Mouse (Mus musculus): ENCODE measurements around the gene Cgnl1. TPM values are rescaled to one million over a fixed set of nuclear protein-coding genes. Genes with fewer than 3 reads are reported as not detected.

The Cgnl1 gene
- polyA plus RNA-seq, 1 experiment from 2014 or later = 2.3 TPM

GRCm38 (mm10) chr9:71676988-71677688, 94.3 kb downstream of the Cgnl1 start:
- Histone ChIP-seq H3K4me1 (ENCODE audit: control insufficient read depth, insufficient read depth, low read length) (no peaks in the 10 kb centered on the region), H3K9ac (ENCODE audit: low read length) (no peak overlapping the region), H3K36me3 (ENCODE audit: control insufficient read depth, insufficient read depth, low read length) (no peaks in the 10 kb centered on the region), H3K27me3 (replicated peaks; ENCODE audit: control insufficient read depth, insufficient read depth, low read length) (no peaks in the 10 kb centered on the region), H3K27ac (ENCODE audit: low read depth, low read length) (no peak overlapping the region), H3K4me3 (ENCODE audit: low read depth, low read length) (no peak overlapping the region), H3K4me2 (ENCODE audit: low read length) (no peak overlapping the region), H3K9me3 (replicated peaks; ENCODE audit: control insufficient read depth, low read length) (no peaks in the 10 kb centered on the region)
- ATAC-seq (no peak), DNase-seq (ENCODE audit: low spot score) (no peak)
- 95% methylated on average over 5 of the region's 5 CpGs for WGBS

GRCm38 (mm10) chr9:71675799-71676414, 95.5 kb downstream of the Cgnl1 start:
- Histone ChIP-seq H3K27ac (ENCODE audit: low read depth, low read length) (no peak overlapping the region), H3K4me3 (ENCODE audit: low read depth, low read length) (no peak overlapping the region), H3K36me3 (ENCODE audit: control insufficient read depth, insufficient read depth, low read length) (no peaks in the 10 kb centered on the region), H3K27me3 (replicated peaks; ENCODE audit: control insufficient read depth, insufficient read depth, low read length) (no peaks in the 10 kb centered on the region), H3K9ac (ENCODE audit: low read length) (no peak overlapping the region), H3K4me1 (ENCODE audit: control insufficient read depth, insufficient read depth, low read length) (no peaks in the 10 kb centered on the region), H3K9me3 (replicated peaks; ENCODE audit: control insufficient read depth, low read length) (no peaks in the 10 kb centered on the region), H3K4me2 (ENCODE audit: low read length) (no peak overlapping the region)
- WGBS = 49% methylated on average over 3 of the region's 3 CpGs
- ATAC-seq = no peak; the same call in 1 of the 2 replicates
- DNase-seq (ENCODE audit: low spot score) = peak; percentile 42

- WGBS = 98% methylated on average over 2 of the region's 2 CpGs
- H3K27me3 ChIP-seq (replicated peaks; ENCODE audit: control insufficient read depth, insufficient read depth, low read length) = no peaks in the 10 kb centered on the region
- H3K9me3 ChIP-seq (replicated peaks; ENCODE audit: control insufficient read depth, low read length) = no peaks in the 10 kb centered on the region
- no peak overlapping the region for H3K9ac ChIP-seq (ENCODE audit: low read length)
- no peak for ATAC-seq
- no peaks in the 10 kb centered on the region for H3K4me1 ChIP-seq (ENCODE audit: control insufficient read depth, insufficient read depth, low read length)
- no peak overlapping the region for H3K27ac ChIP-seq (ENCODE audit: low read depth, low read length)
- no peak overlapping the region for H3K4me2 ChIP-seq (ENCODE audit: low read length)
- no peak for DNase-seq (ENCODE audit: low spot score)
- H3K36me3 ChIP-seq (ENCODE audit: control insufficient read depth, insufficient read depth, low read length) = no peaks in the 10 kb centered on the region
- no peak overlapping the region for H3K4me3 ChIP-seq (ENCODE audit: low read depth, low read length)
Measured at GRCm38 (mm10) chr9:71675216-71675615, 96.2 kb downstream of the Cgnl1 start.

- ATAC-seq = no peak
- no peak overlapping the region for H3K4me2 ChIP-seq (ENCODE audit: low read length)
- no peak overlapping the region for H3K9ac ChIP-seq (ENCODE audit: low read length)
- H3K9me3 ChIP-seq (replicated peaks; ENCODE audit: control insufficient read depth, low read length) = no peaks in the 10 kb centered on the region
- no peaks in the 10 kb centered on the region for H3K36me3 ChIP-seq (ENCODE audit: control insufficient read depth, insufficient read depth, low read length)
- no peaks in the 10 kb centered on the region for H3K4me1 ChIP-seq (ENCODE audit: control insufficient read depth, insufficient read depth, low read length)
- WGBS = 56% methylated on average over 5 of the region's 5 CpGs
- no peak overlapping the region for H3K27ac ChIP-seq (ENCODE audit: low read depth, low read length)
- no peak for DNase-seq (ENCODE audit: low spot score)
- no peaks in the 10 kb centered on the region for H3K27me3 ChIP-seq (replicated peaks; ENCODE audit: control insufficient read depth, insufficient read depth, low read length)
- H3K4me3 ChIP-seq (ENCODE audit: low read depth, low read length) = no peak overlapping the region
Measured at GRCm38 (mm10) chr9:71674476-71674875, 96.9 kb downstream of the Cgnl1 start.

- Histone ChIP-seq H3K9ac (ENCODE audit: low read length) (no peak overlapping the region), H3K36me3 (ENCODE audit: control insufficient read depth, insufficient read depth, low read length) (no peaks in the 10 kb centered on the region), H3K27ac (ENCODE audit: low read depth, low read length) (no peak overlapping the region), H3K4me3 (ENCODE audit: low read depth, low read length) (no peak overlapping the region), H3K27me3 (replicated peaks; ENCODE audit: control insufficient read depth, insufficient read depth, low read length) (no peaks in the 10 kb centered on the region), H3K9me3 (replicated peaks; ENCODE audit: control insufficient read depth, low read length) (no peaks in the 10 kb centered on the region), H3K4me2 (ENCODE audit: low read length) (no peak overlapping the region), H3K4me1 (ENCODE audit: control insufficient read depth, insufficient read depth, low read length) (no peaks in the 10 kb centered on the region)
- DNase-seq (ENCODE audit: low spot score) (no peak), ATAC-seq (no peak)
- WGBS = 96% methylated on average over 4 of the region's 4 CpGs
Measured at GRCm38 (mm10) chr9:71672495-71672894, 98.9 kb downstream of the Cgnl1 start.

GRCm38 (mm10) chr9:71670677-71671076, 100.7 kb downstream of the Cgnl1 start:
- H3K27ac ChIP-seq (ENCODE audit: low read depth, low read length) = no peak overlapping the region
- H3K9ac ChIP-seq (ENCODE audit: low read length) = no peak overlapping the region
- WGBS = 83% methylated on average over 5 of the region's 5 CpGs
- no peak overlapping the region for H3K4me3 ChIP-seq (ENCODE audit: low read depth, low read length)
- DNase-seq (ENCODE audit: low spot score) (no peak), ATAC-seq (no peak)
- no peaks in the 10 kb centered on the region for H3K27me3 ChIP-seq (replicated peaks; ENCODE audit: control insufficient read depth, insufficient read depth, low read length)
- H3K4me2 ChIP-seq (ENCODE audit: low read length) = no peak overlapping the region
- no peaks in the 10 kb centered on the region for H3K36me3 ChIP-seq (ENCODE audit: control insufficient read depth, insufficient read depth, low read length)
- no peaks in the 10 kb centered on the region for H3K4me1 ChIP-seq (ENCODE audit: control insufficient read depth, insufficient read depth, low read length)
- no peaks in the 10 kb centered on the region for H3K9me3 ChIP-seq (replicated peaks; ENCODE audit: control insufficient read depth, low read length)

- Histone ChIP-seq H3K9ac (ENCODE audit: low read length) (no peak overlapping the region), H3K36me3 (ENCODE audit: control insufficient read depth, insufficient read depth, low read length) (no peaks in the 10 kb centered on the region), H3K4me2 (ENCODE audit: low read length) (no peak overlapping the region), H3K4me3 (ENCODE audit: low read depth, low read length) (no peak overlapping the region), H3K9me3 (replicated peaks; ENCODE audit: control insufficient read depth, low read length) (no peaks in the 10 kb centered on the region), H3K27me3 (replicated peaks; ENCODE audit: control insufficient read depth, insufficient read depth, low read length) (no peaks in the 10 kb centered on the region), H3K4me1 (ENCODE audit: control insufficient read depth, insufficient read depth, low read length) (no peaks in the 10 kb centered on the region), H3K27ac (ENCODE audit: low read depth, low read length) (no peak overlapping the region)
- no peak for DNase-seq (ENCODE audit: low spot score)
- 72% methylated on average over 5 of the region's 5 CpGs for WGBS
- no peak for ATAC-seq
Measured at GRCm38 (mm10) chr9:71667616-71668015, 103.8 kb downstream of the Cgnl1 start.

- Histone ChIP-seq H3K4me2 (ENCODE audit: low read length) (no peak overlapping the region), H3K27me3 (replicated peaks; ENCODE audit: control insufficient read depth, insufficient read depth, low read length) (no peaks in the 10 kb centered on the region), H3K9ac (ENCODE audit: low read length) (no peak overlapping the region), H3K4me3 (ENCODE audit: low read depth, low read length) (no peak overlapping the region), H3K4me1 (ENCODE audit: control insufficient read depth, insufficient read depth, low read length) (no peaks in the 10 kb centered on the region), H3K27ac (ENCODE audit: low read depth, low read length) (no peak overlapping the region), H3K9me3 (replicated peaks; ENCODE audit: control insufficient read depth, low read length) (no peaks in the 10 kb centered on the region), H3K36me3 (ENCODE audit: control insufficient read depth, insufficient read depth, low read length) (no peaks in the 10 kb centered on the region)
- WGBS = 90% methylated on average over 6 of the region's 6 CpGs
- ATAC-seq = no peak
- no peak for DNase-seq (ENCODE audit: low spot score)
Measured at GRCm38 (mm10) chr9:71666432-71666831, 105.0 kb downstream of the Cgnl1 start.

- no peak for DNase-seq (ENCODE audit: low spot score)
- no peaks in the 10 kb centered on the region for H3K9me3 ChIP-seq (replicated peaks; ENCODE audit: control insufficient read depth, low read length)
- H3K36me3 ChIP-seq (ENCODE audit: control insufficient read depth, insufficient read depth, low read length) = no peaks in the 10 kb centered on the region
- no peak overlapping the region for H3K9ac ChIP-seq (ENCODE audit: low read length)
- no peak for ATAC-seq
- H3K4me3 ChIP-seq (ENCODE audit: low read depth, low read length) = no peak overlapping the region
- WGBS = 87% methylated on average over 3 of the region's 3 CpGs
- no peak overlapping the region for H3K27ac ChIP-seq (ENCODE audit: low read depth, low read length)
- no peaks in the 10 kb centered on the region for H3K27me3 ChIP-seq (replicated peaks; ENCODE audit: control insufficient read depth, insufficient read depth, low read length)
- no peak overlapping the region for H3K4me2 ChIP-seq (ENCODE audit: low read length)
- H3K4me1 ChIP-seq (ENCODE audit: control insufficient read depth, insufficient read depth, low read length) = no peaks in the 10 kb centered on the region
Measured at GRCm38 (mm10) chr9:71665493-71665892, 105.9 kb downstream of the Cgnl1 start.

Measured in forebrain, embryonic 14.5 days (tissue).